Mouse (Mus musculus): Measurements from ENCODE around the gene Phox2b. TPM values are rescaled to one million over a fixed set of nuclear protein-coding genes. Genes with fewer than 3 reads are reported as not detected.

Gene Phox2b
- polyA plus RNA-seq, 1 experiment from 2014 or later = 0.05 TPM

GRCm38 (mm10) chr5:67106261-67106660, 7.2 kb upstream of the Phox2b start:
- Histone ChIP-seq H3K9ac (replicated peaks; ENCODE audit: low read depth) (no peak overlapping the region), H3K4me1 (ENCODE audit: insufficient read depth, low read depth, low read length) (no peaks in the 10 kb centered on the region), H3K27ac (ENCODE audit: low read length) (no peak overlapping the region), H3K9me3 (ENCODE audit: low read length) (no peaks in the 10 kb centered on the region), H3K4me3 (ENCODE audit: low read depth, low read length) (no peak overlapping the region), H3K4me2 (replicated peaks; ENCODE audit: low read depth, low read length) (no peak overlapping the region), H3K36me3 (ENCODE audit: insufficient read depth, low read length) (no peaks in the 10 kb centered on the region), H3K27me3 (replicated peaks; ENCODE audit: insufficient read depth, low read length) (peaks cover 12% of the 10 kb centered on the region; the same call in 1 of the 2 replicates)
- DNase-seq (ENCODE audit: low spot score) (no peak), ATAC-seq (no peak)
- whole genome bisulfite sequencing = 76% methylated on average over 2 of the region's 2 CpGs
- TF ChIP-seq EP300 (IDR thresholded peaks at IDR 0.05) = no peak
- no peak for TF ChIP-seq CTCF (IDR thresholded peaks at IDR 0.05)

GRCm38 (mm10) chr5:67103016-67103415, 3.9 kb upstream of the Phox2b start:
- TF ChIP-seq EP300 (IDR thresholded peaks at IDR 0.05) (no peak), CTCF (IDR thresholded peaks at IDR 0.05) (no peak)
- Histone ChIP-seq H3K9ac (replicated peaks; ENCODE audit: low read depth) (no peak overlapping the region), H3K9me3 (ENCODE audit: low read length) (no peaks in the 10 kb centered on the region), H3K4me2 (replicated peaks; ENCODE audit: low read depth, low read length) (no peak overlapping the region), H3K27me3 (replicated peaks; ENCODE audit: insufficient read depth, low read length) (peaks cover 43% of the 10 kb centered on the region), H3K36me3 (ENCODE audit: insufficient read depth, low read length) (no peaks in the 10 kb centered on the region), H3K27ac (ENCODE audit: low read length) (no peak overlapping the region), H3K4me1 (ENCODE audit: insufficient read depth, low read depth, low read length) (no peaks in the 10 kb centered on the region), H3K4me3 (ENCODE audit: low read depth, low read length) (no peak overlapping the region)
- no peak for ATAC-seq
- WGBS = 13% methylated on average over 3 of the region's 3 CpGs
- no peak for DNase-seq (ENCODE audit: low spot score)

- no peak for DNase-seq (ENCODE audit: low spot score)
- TF ChIP-seq EP300 (IDR thresholded peaks at IDR 0.05) = no peak
- peak; percentile 35 for TF ChIP-seq CTCF (IDR thresholded peaks at IDR 0.05)
- no peaks in the 10 kb centered on the region for H3K9me3 ChIP-seq (ENCODE audit: low read length)
- H3K27ac ChIP-seq (ENCODE audit: low read length) = no peak overlapping the region
- H3K4me3 ChIP-seq (ENCODE audit: low read depth, low read length) = no peak overlapping the region
- H3K4me1 ChIP-seq (ENCODE audit: insufficient read depth, low read depth, low read length) = no peaks in the 10 kb centered on the region
- H3K4me2 ChIP-seq (replicated peaks; ENCODE audit: low read depth, low read length) = no peak overlapping the region
- no peak for ATAC-seq
- H3K9ac ChIP-seq (replicated peaks; ENCODE audit: low read depth) = no peak overlapping the region
- no peaks in the 10 kb centered on the region for H3K36me3 ChIP-seq (ENCODE audit: insufficient read depth, low read length)
- 2% methylated on average over 26 of the region's 28 CpGs for WGBS
- H3K27me3 ChIP-seq (replicated peaks; ENCODE audit: insufficient read depth, low read length) = peaks cover 52% of the 10 kb centered on the region
These were observed 2.9 kb upstream of the Phox2b start for GRCm38 (mm10) chr5:67101793-67102600.

DNA sequence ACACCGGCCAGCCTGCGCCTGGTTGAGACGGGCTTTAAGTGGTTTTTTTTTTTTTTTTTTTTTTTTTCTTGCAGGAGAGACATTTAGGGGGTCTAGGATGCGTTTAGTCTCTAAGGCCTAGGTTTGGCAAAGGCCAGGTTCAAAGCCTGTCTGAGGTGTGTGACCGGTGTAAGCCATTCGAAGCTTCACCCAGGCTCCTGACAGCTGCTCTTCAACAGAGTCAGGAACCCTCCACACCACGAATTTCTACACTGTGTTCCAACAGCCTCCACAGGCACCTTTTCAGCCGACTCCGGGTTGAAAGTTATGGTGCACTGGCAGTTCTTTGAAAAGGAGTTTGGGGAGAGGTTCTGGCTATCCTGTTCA, 2.3 kb upstream of the Phox2b start:
- whole genome bisulfite sequencing = 2% methylated on average over 9 of the region's 9 CpGs
- H3K4me1 ChIP-seq (ENCODE audit: insufficient read depth, low read depth, low read length) = no peaks in the 10 kb centered on the region
- no peak for TF ChIP-seq CTCF (IDR thresholded peaks at IDR 0.05)
- TF ChIP-seq EP300 (IDR thresholded peaks at IDR 0.05) = no peak
- H3K9me3 ChIP-seq (ENCODE audit: low read length) = no peaks in the 10 kb centered on the region
- DNase-seq (ENCODE audit: low spot score) (no peak), ATAC-seq (no peak)
- H3K27ac ChIP-seq (ENCODE audit: low read length) = no peak overlapping the region
- no peak overlapping the region for H3K9ac ChIP-seq (replicated peaks; ENCODE audit: low read depth)
- H3K27me3 ChIP-seq (replicated peaks; ENCODE audit: insufficient read depth, low read length) = peaks cover 53% of the 10 kb centered on the region
- no peak overlapping the region for H3K4me3 ChIP-seq (ENCODE audit: low read depth, low read length)
- no peak overlapping the region for H3K4me2 ChIP-seq (replicated peaks; ENCODE audit: low read depth, low read length)
- no peaks in the 10 kb centered on the region for H3K36me3 ChIP-seq (ENCODE audit: insufficient read depth, low read length)

GRCm38 (mm10) chr5:67100564-67101394, 1.7 kb upstream of the Phox2b start:
- peaks cover 59% of the 10 kb centered on the region for H3K27me3 ChIP-seq (replicated peaks; ENCODE audit: insufficient read depth, low read length)
- H3K4me1 ChIP-seq (ENCODE audit: insufficient read depth, low read depth, low read length) = no peaks in the 10 kb centered on the region; the same call in 1 of the 2 replicates
- H3K9ac ChIP-seq (replicated peaks; ENCODE audit: low read depth) = no peak overlapping the region
- ATAC-seq (no peak), DNase-seq (ENCODE audit: low spot score) (no peak)
- H3K9me3 ChIP-seq (ENCODE audit: low read length) = no peaks in the 10 kb centered on the region
- no peak for TF ChIP-seq EP300 (IDR thresholded peaks at IDR 0.05)
- TF ChIP-seq CTCF (IDR thresholded peaks at IDR 0.05) = no peak
- no peak overlapping the region for H3K27ac ChIP-seq (ENCODE audit: low read length)
- 4% methylated on average over 34 of the region's 34 CpGs for WGBS
- no peaks in the 10 kb centered on the region for H3K36me3 ChIP-seq (ENCODE audit: insufficient read depth, low read length)
- H3K4me2 ChIP-seq (replicated peaks; ENCODE audit: low read depth, low read length) = no peak overlapping the region
- no peak overlapping the region for H3K4me3 ChIP-seq (ENCODE audit: low read depth, low read length)
